Mouse (Mus musculus) lung, postnatal 0 days (tissue): ENCODE results near the gene Atg4a-ps.

Source experiments
- CTCF ChIP-seq: IDR thresholded peaks from 2 replicates; pipeline ENCODE4 v1.5.1; 2016; ENCODE audit warnings: antibody characterized with exemption, mild to moderate bottlenecking
- EP300 ChIP-seq: IDR thresholded peaks from 2 replicates; pipeline ENCODE4 v1.6.1; 2016; ENCODE audit warnings: antibody characterized with exemption, mild to moderate bottlenecking, control low read depth

GRCm38 (mm10) chr3:103610231-103610630 is 35.6 kb downstream of the Atg4a-ps start:
- TF ChIP-seq CTCF (no peak), EP300 (no peak)
